Mouse (Mus musculus) B cell, adult (primary cell): ENCODE measurements around the gene Ncr1. TPM values are rescaled to one million over a fixed set of nuclear protein-coding genes. Genes with fewer than 3 reads are reported as not detected.

Source experiments
- total RNA-seq: library from RNA; stranded (reverse); gene quantifications from 4 replicates; pipeline ENCODE4 v1.2.4, GENCODE M21; 2023; ENCODE audit not compliant: inconsistent age

The Ncr1 gene
- 0.48 to 1.2 TPM (median 1.0 TPM) in 4 replicates for total RNA-seq

DNA sequence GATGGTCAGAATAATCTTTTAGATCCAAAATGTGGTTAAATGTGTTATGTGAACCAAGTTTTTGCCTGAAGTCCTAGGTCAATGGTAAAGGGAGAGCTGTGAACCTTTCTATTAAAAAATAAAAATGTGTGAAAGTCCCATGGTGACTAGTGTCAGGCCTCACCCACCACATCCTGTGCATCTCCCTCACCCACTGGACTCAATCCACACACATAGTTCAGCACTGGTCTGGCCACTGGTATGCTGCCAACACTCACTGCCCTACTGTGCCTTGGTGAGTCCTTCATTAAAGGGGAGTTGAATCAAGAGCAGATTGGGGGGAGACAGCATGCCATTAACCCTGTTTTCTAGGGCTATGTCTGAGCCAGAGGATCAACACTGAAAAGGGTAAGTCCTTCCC lies at the start of gene Ncr1:
Ncr1 (plus strand) TSS at position 216 of the 400 bp plus-strand sequence.

Other genes with a start within 250 kb of the Ncr1 start
- gene Ttyh1, start 218.3 kb upstream of the Ncr1 start, total RNA-seq = 0.13 to 0.30 TPM in 2 of 4 replicates, not detected in the others
- gene Leng8, start 200.7 kb upstream of the Ncr1 start, total RNA-seq = 420 to 454 TPM (median 449 TPM) in 4 replicates
- 30.9 to 34.8 TPM (median 34.3 TPM) in 4 replicates for gene Leng9, start 187.3 kb upstream of the Ncr1 start, total RNA-seq
- gene Cdc42ep5, start 172.9 kb upstream of the Ncr1 start, total RNA-seq = not detected in 4 replicates
- 0.24 TPM in 1 of 4 replicates, not detected in the others for gene Lilra5, start 100.0 kb upstream of the Ncr1 start, total RNA-seq
- gene Gp6, start 60.0 kb downstream of the Ncr1 start, total RNA-seq = 0.15 to 0.42 TPM (median 0.16 TPM) in 3 of 4 replicates, not detected in the other
- 8.4 to 10.3 TPM (median 9.5 TPM) in 4 replicates for gene Rdh13, start 107.9 kb downstream of the Ncr1 start, total RNA-seq
- 13.9 to 50.5 TPM (median 45.9 TPM) in 4 replicates for gene Eps8l1, start 123.0 kb downstream of the Ncr1 start, total RNA-seq
- gene Ppp1r12c, start 164.0 kb downstream of the Ncr1 start, total RNA-seq = 230 to 259 TPM (median 247 TPM) in 4 replicates
- 0.61 to 2.7 TPM in 2 of 4 replicates, not detected in the others for gene Tnnt1, start 178.7 kb downstream of the Ncr1 start, total RNA-seq
- 1.2 to 1.9 TPM in 2 of 4 replicates, not detected in the others for gene Tnni3, start 186.5 kb downstream of the Ncr1 start, total RNA-seq
- gene Dnaaf3, start 194.7 kb downstream of the Ncr1 start, total RNA-seq = 0.22 to 0.69 TPM (median 0.39 TPM) in 3 of 4 replicates, not detected in the other
- not detected in 4 replicates for gene Syt5, start 209.8 kb downstream of the Ncr1 start, total RNA-seq